Mouse (Mus musculus): ENCODE data around the gene Cdkal1. TPM values are rescaled to one million over a fixed set of nuclear protein-coding genes. Genes with fewer than 3 reads are reported as not detected.

The Cdkal1 gene
- total and polyA plus RNA-seq, 2 experiments from 2014 or later: 17.4 to 17.6 TPM

DNA sequence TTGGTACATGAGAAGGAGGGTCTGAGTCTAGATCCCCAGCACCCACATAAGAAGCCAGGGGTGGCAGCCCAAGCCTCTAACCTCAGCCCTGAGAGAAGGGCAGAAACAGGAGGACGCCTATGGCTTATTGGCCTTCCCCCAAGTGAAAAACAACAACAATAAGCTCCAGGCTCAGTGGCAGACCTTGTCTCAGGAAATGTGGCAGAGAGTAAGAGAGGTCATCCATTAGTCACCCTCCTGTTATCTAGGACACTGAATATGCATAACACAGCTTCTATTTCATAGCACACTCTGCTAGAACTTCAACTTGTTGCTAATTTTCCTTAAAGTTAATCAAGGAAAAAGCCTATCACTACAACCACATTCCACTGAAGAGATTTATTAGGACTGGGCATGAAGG, 154.1 kb downstream of the Cdkal1 start:
- H3K9me3 ChIP-seq (ENCODE audit: low read length): no peaks in the 10 kb centered on the region
- H3K36me3 ChIP-seq (ENCODE audit: insufficient read depth, low read length): no peaks in the 10 kb centered on the region
- no peaks in the 10 kb centered on the region for H3K4me1 ChIP-seq (ENCODE audit: insufficient read depth, low read length)
- no peak overlapping the region for H3K27ac ChIP-seq (ENCODE audit: low read depth, low read length)
- H3K9ac ChIP-seq (replicated peaks; ENCODE audit: low read length, poor library complexity, severe bottlenecking): no peak overlapping the region
- WGBS: 63% methylated on average over 1 of the region's 1 CpGs
- no peak for TF ChIP-seq CTCF (IDR thresholded peaks at IDR 0.05)
- no peak for ATAC-seq (ENCODE audit: low FRiP score)
- no peaks in the 10 kb centered on the region for H3K27me3 ChIP-seq (ENCODE audit: insufficient read depth, low read length)
- H3K4me2 ChIP-seq (ENCODE audit: low read depth, low read length, poor library complexity, severe bottlenecking): no peak overlapping the region
- no peak overlapping the region for H3K4me3 ChIP-seq (ENCODE audit: low read depth, low read length)
- DNase-seq (ENCODE audit: low spot score): no peak

GRCm38 (mm10) chr13:29699896-29700295, 155.6 kb downstream of the Cdkal1 start:
- Histone ChIP-seq H3K27ac (ENCODE audit: low read depth, low read length) (no peak overlapping the region), H3K36me3 (ENCODE audit: insufficient read depth, low read length) (no peaks in the 10 kb centered on the region), H3K4me3 (ENCODE audit: low read depth, low read length) (no peak overlapping the region), H3K9ac (replicated peaks; ENCODE audit: low read length, poor library complexity, severe bottlenecking) (no peak overlapping the region), H3K9me3 (ENCODE audit: low read length) (no peaks in the 10 kb centered on the region), H3K27me3 (ENCODE audit: insufficient read depth, low read length) (no peaks in the 10 kb centered on the region), H3K4me1 (ENCODE audit: insufficient read depth, low read length) (no peaks in the 10 kb centered on the region), H3K4me2 (ENCODE audit: low read depth, low read length, poor library complexity, severe bottlenecking) (no peak overlapping the region)
- TF ChIP-seq CTCF (IDR thresholded peaks at IDR 0.05): no peak
- ATAC-seq (ENCODE audit: low FRiP score) (no peak), DNase-seq (ENCODE audit: low spot score) (no peak)
- 99% methylated on average over 5 of the region's 5 CpGs for WGBS

- ATAC-seq (ENCODE audit: low FRiP score): no peak
- Histone ChIP-seq H3K4me2 (ENCODE audit: low read depth, low read length, poor library complexity, severe bottlenecking) (no peak overlapping the region), H3K4me3 (ENCODE audit: low read depth, low read length) (no peak overlapping the region), H3K9ac (replicated peaks; ENCODE audit: low read length, poor library complexity, severe bottlenecking) (no peak overlapping the region), H3K9me3 (ENCODE audit: low read length) (no peaks in the 10 kb centered on the region), H3K27me3 (ENCODE audit: insufficient read depth, low read length) (no peaks in the 10 kb centered on the region), H3K36me3 (ENCODE audit: insufficient read depth, low read length) (no peaks in the 10 kb centered on the region), H3K4me1 (ENCODE audit: insufficient read depth, low read length) (no peaks in the 10 kb centered on the region), H3K27ac (ENCODE audit: low read depth, low read length) (no peak overlapping the region)
- 77% methylated on average over 5 of the region's 5 CpGs for WGBS
- no peak for TF ChIP-seq CTCF (IDR thresholded peaks at IDR 0.05)
- DNase-seq (ENCODE audit: low spot score): no peak
Observed at GRCm38 (mm10) chr13:29698307-29698985, 157.0 kb downstream of the Cdkal1 start.

GRCm38 (mm10) chr13:29697230-29697629, 158.2 kb downstream of the Cdkal1 start:
- Histone ChIP-seq H3K4me1 (ENCODE audit: insufficient read depth, low read length) (no peaks in the 10 kb centered on the region), H3K4me3 (ENCODE audit: low read depth, low read length) (no peak overlapping the region), H3K9me3 (ENCODE audit: low read length) (no peaks in the 10 kb centered on the region), H3K36me3 (ENCODE audit: insufficient read depth, low read length) (no peaks in the 10 kb centered on the region), H3K9ac (replicated peaks; ENCODE audit: low read length, poor library complexity, severe bottlenecking) (no peak overlapping the region), H3K4me2 (ENCODE audit: low read depth, low read length, poor library complexity, severe bottlenecking) (no peak overlapping the region), H3K27me3 (ENCODE audit: insufficient read depth, low read length) (no peaks in the 10 kb centered on the region), H3K27ac (ENCODE audit: low read depth, low read length) (no peak overlapping the region)
- ATAC-seq (ENCODE audit: low FRiP score) (no peak), DNase-seq (ENCODE audit: low spot score) (no peak)
- TF ChIP-seq CTCF (IDR thresholded peaks at IDR 0.05): no peak
- 69% methylated on average over 3 of the region's 3 CpGs for WGBS

DNA sequence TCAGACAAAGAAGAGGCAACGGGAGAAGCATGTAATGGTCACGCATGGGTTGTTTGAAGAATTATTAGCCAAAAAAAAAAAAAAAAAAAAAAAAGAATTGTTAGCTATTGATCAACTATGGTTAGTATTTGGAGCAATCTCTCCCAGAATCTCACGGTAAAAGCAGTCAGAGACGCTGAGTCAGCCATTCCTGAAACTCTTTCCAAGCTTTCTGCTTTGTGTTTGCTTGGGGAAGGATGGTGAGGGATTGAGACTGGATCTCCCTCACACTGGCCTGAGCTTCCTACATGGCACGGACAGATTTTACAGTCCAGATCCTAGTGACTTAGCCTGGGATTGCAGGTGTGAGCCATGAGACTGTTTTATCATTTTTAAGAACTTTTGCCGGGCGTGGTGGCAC, 164.7 kb downstream of the Cdkal1 start:
- H3K4me1 ChIP-seq (ENCODE audit: insufficient read depth, low read length): no peaks in the 10 kb centered on the region
- H3K27ac ChIP-seq (ENCODE audit: low read depth, low read length): no peak overlapping the region
- H3K4me3 ChIP-seq (ENCODE audit: low read depth, low read length): no peak overlapping the region
- H3K9me3 ChIP-seq (ENCODE audit: low read length): no peaks in the 10 kb centered on the region
- H3K36me3 ChIP-seq (ENCODE audit: insufficient read depth, low read length): no peaks in the 10 kb centered on the region
- no peak for DNase-seq (ENCODE audit: low spot score)
- no peak overlapping the region for H3K4me2 ChIP-seq (ENCODE audit: low read depth, low read length, poor library complexity, severe bottlenecking)
- no peak for TF ChIP-seq CTCF (IDR thresholded peaks at IDR 0.05)
- ATAC-seq (ENCODE audit: low FRiP score): no peak
- H3K9ac ChIP-seq (replicated peaks; ENCODE audit: low read length, poor library complexity, severe bottlenecking): no peak overlapping the region
- 87% methylated on average over 7 of the region's 7 CpGs for WGBS
- H3K27me3 ChIP-seq (ENCODE audit: insufficient read depth, low read length): no peaks in the 10 kb centered on the region

DNA sequence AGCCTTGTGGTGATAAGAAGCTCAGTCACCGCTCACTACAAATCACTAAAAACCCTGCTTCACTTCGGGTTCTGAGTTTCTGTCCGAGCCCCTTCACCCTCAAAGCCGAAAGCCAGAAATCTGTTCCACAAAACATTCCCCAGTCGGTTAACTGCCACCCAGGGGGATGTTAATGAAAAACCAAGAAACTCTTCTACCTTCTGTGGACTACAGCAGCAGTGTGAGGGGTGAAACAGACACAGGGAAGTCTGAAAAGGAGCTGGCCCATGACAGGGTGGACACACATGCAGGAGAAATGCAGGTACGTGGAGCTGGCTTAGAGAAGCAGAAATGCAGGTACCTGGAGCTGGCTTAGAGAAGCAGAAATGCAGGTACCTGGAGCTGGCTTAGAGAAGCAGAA, 166.6 kb downstream of the Cdkal1 start:
- Histone ChIP-seq H3K4me3 (ENCODE audit: low read depth, low read length) (no peak overlapping the region), H3K27ac (ENCODE audit: low read depth, low read length) (no peak overlapping the region), H3K4me1 (ENCODE audit: insufficient read depth, low read length) (no peaks in the 10 kb centered on the region), H3K9ac (replicated peaks; ENCODE audit: low read length, poor library complexity, severe bottlenecking) (no peak overlapping the region), H3K9me3 (ENCODE audit: low read length) (no peaks in the 10 kb centered on the region), H3K4me2 (ENCODE audit: low read depth, low read length, poor library complexity, severe bottlenecking) (no peak overlapping the region), H3K27me3 (ENCODE audit: insufficient read depth, low read length) (no peaks in the 10 kb centered on the region), H3K36me3 (ENCODE audit: insufficient read depth, low read length) (no peaks in the 10 kb centered on the region)
- no peak for TF ChIP-seq CTCF (IDR thresholded peaks at IDR 0.05)
- ATAC-seq (ENCODE audit: low FRiP score) (no peak), DNase-seq (ENCODE audit: low spot score) (no peak)
- 89% methylated on average over 6 of the region's 6 CpGs for WGBS
